ENCODE assay signal across 1 mouse cellular context in the genomic region with DNA sequence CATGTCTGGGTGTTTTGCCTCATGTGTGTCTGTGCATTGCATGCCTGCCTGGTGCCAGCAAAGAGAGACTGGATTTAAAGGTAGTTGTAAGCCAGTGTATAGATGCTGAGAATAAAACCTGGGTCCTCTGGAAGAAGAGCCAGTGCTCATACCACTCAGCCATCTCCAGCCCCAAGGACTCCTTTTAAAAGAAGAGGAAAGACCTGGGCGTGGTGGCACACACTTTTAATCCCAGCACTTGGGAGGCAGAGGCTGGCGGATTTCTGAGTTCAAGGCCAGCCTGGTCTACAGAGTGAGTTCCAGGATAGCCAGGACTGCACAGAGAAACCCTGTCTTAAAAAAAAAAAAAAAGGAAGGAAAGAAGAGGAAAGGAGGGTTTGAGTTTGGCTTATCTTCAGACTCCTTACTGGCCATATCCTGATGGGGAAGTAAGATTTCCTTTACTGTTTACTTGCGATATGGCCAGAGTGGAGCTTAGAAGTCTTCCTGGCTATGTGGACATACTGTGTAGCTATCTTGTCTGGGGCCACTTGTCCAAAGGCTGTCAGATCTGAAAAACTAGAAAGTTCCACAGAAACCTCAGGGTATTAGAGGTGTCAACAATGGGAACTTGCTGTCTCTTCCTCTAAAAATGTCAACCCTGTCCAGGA.
TF ChIP-seq lines count a peak whose summit lies in the region.

No protein-coding gene starts in this region.

TF ChIP-seq in MEL, 35 proteins besides CTCF, POLR2A, EP300 and RAD21:
- TF ChIP-seq HCFC1 (IDR thresholded peaks at IDR 0.05; ENCODE audit: low read depth, low read length) (peak; percentile 31; the same call in 1 of the 2 replicates), ELF1 (IDR thresholded peaks at IDR 0.05; ENCODE audit: low read depth, low read length) (0 out of 2 replicates have a peak, but pooled peaks have one; percentile 0), GATA1 (IDR thresholded peaks at IDR 0.05; ENCODE audit: low read depth, low read length) (peak; percentile 98), MAX (IDR thresholded peaks at IDR 0.05; ENCODE audit: low read length) (no peak), GABPA (IDR thresholded peaks at IDR 0.05; ENCODE audit: low read depth, low read length) (no peak), MYB (IDR thresholded peaks at IDR 0.05; ENCODE audit: low read depth, low read length) (no peak), MAFK (IDR thresholded peaks at IDR 0.05; ENCODE audit: borderline replicate concordance, low read depth, low read length) (peak; percentile 56; the same call in 1 of the 2 replicates), CHD2 (IDR thresholded peaks at IDR 0.05; ENCODE audit: low read length) (no peak), NELFE (IDR thresholded peaks at IDR 0.05; ENCODE audit: low read depth, low read length) (no peak), ZKSCAN1 (IDR thresholded peaks at IDR 0.05; ENCODE audit: low read depth, low read length) (peak; percentile 36; the same call in 1 of the 2 replicates), USF1 (IDR thresholded peaks at IDR 0.05; ENCODE audit: low read depth, low read length) (no peak), ETS1 (IDR thresholded peaks at IDR 0.05; ENCODE audit: low read depth, low read length) (peak; percentile 81), CHD1 (IDR thresholded peaks at IDR 0.05; ENCODE audit: low read depth, low read length) (no peak), MEF2A (IDR thresholded peaks at IDR 0.05; ENCODE audit: extremely low read depth, insufficient replicate concordance, low read depth, low read length, poor library complexity, severe bottlenecking) (no peak), KAT2A (conservative IDR thresholded peaks at IDR 0.05; ENCODE audit: low read depth, low read length) (no peak), JUND (IDR thresholded peaks at IDR 0.05; ENCODE audit: low read depth, low read length) (no peak), USF2 (IDR thresholded peaks at IDR 0.05; ENCODE audit: borderline replicate concordance in 1 of 2, insufficient read depth in 1 of 2, low read depth in 1 of 2, low read length in 2 of 2) (no peak), RCOR1 (IDR thresholded peaks at IDR 0.05; ENCODE audit: low read depth, low read length) (peak; percentile 91), MXI1 (IDR thresholded peaks at IDR 0.05; ENCODE audit: low read depth, low read length) (no peak), POLR2AphosphoS2 (IDR thresholded peaks at IDR 0.05; ENCODE audit: low read length) (no peak), BHLHE40 (IDR thresholded peaks at IDR 0.05; ENCODE audit: borderline replicate concordance, low read depth, low read length) (0 out of 2 replicates have a peak, but pooled peaks have one; percentile 6), TBP (IDR thresholded peaks at IDR 0.05; ENCODE audit: low read depth, low read length) (peak; percentile 95), POLR2AphosphoS5 (IDR thresholded peaks at IDR 0.05; ENCODE audit: borderline replicate concordance, low read depth, low read length) (no peak), E2F4 (IDR thresholded peaks at IDR 0.05; ENCODE audit: borderline replicate concordance, low read depth, low read length) (no peak), NRF1 (IDR thresholded peaks at IDR 0.05; ENCODE audit: insufficient read depth, low read depth, low read length, poor library complexity, severe bottlenecking) (no peak), SMC3 (IDR thresholded peaks at IDR 0.05; ENCODE audit: low read depth, low read length) (no peak), ZC3H11A (IDR thresholded peaks at IDR 0.05; ENCODE audit: low read depth, low read length) (no peak), UBTF (IDR thresholded peaks at IDR 0.05; ENCODE audit: borderline replicate concordance, insufficient read depth, low read depth, low read length) (no peak), ZMIZ1 (IDR thresholded peaks at IDR 0.05; ENCODE audit: low read depth, low read length) (no peak), SIN3A (IDR thresholded peaks at IDR 0.05; ENCODE audit: low read length) (peak; percentile 70; the same call in 1 of the 2 replicates), TAL1 (IDR thresholded peaks at IDR 0.05; ENCODE audit: low read length) (peak; percentile 89), MAZ (IDR thresholded peaks at IDR 0.05; ENCODE audit: low read depth, low read length) (no peak), TCF12 (IDR thresholded peaks at IDR 0.05; ENCODE audit: low read depth, low read length) (peak; percentile 95), MYC (IDR thresholded peaks at IDR 0.05; ENCODE audit: low read depth, low read length) (no peak), ZNF384 (IDR thresholded peaks at IDR 0.05; ENCODE audit: low read depth, low read length) (peak; percentile 96)
